Mouse (Mus musculus) E14TG2a.4 (cell line): Measurements from ENCODE around the gene Prrc2b.

Experiments used
- CTCF ChIP-seq: conservative IDR thresholded peaks from 2 replicates; pipeline ENCODE4 v1.5.1; 2014; ENCODE audit warnings: low read length
- NANOG ChIP-seq: IDR thresholded peaks from 2 replicates; pipeline ENCODE4 v1.6.1; 2014; ENCODE audit warnings: borderline replicate concordance, low read length, mixed read lengths

GRCm38 (mm10) chr2:32152367-32153034 lies 1.6 kb downstream of the Prrc2b start:
- no peak for TF ChIP-seq CTCF
- TF ChIP-seq NANOG: no peak
